Mouse (Mus musculus): Measurements from ENCODE around the gene Morc2a. TPM values are rescaled to one million over a fixed set of nuclear protein-coding genes. Genes with fewer than 3 reads are reported as not detected.

Morc2a gene
- polyA plus RNA-seq, 1 experiment from 2014 or later, result 27.1 TPM

DNA sequence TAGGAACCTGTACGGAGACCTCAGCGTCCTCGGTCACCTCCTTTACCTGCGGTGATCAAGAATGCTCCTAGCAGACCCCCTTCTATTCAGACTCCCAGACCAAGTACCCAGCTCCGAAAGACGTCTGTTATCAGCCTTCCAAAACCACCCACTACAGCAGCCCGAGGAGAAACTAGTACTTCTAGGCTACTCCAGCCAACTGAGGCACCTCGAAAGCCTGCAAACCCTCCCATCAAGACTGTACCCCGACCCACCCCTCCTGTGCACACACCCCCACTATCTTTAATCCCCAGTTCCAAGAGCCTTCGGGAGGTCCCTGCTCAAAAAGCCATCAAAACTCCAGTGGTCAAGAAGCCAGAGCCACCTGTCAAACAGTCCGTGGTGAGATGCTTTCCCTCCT is 34.7 kb downstream of the Morc2a start:
- no peak overlapping the region for H3K9ac ChIP-seq
- no peaks in the 10 kb centered on the region for H3K9me3 ChIP-seq (ENCODE audit: low read depth, low read length)
- WGBS, result 94% methylated on average over 11 of the region's 11 CpGs
- no peak overlapping the region for H3K4me3 ChIP-seq (ENCODE audit: low read depth, low read length)
- ATAC-seq (ENCODE audit: insufficient read depth), result no peak
- no peak for DNase-seq
- H3K4me2 ChIP-seq, result no peak overlapping the region
- TF ChIP-seq CTCF (IDR thresholded peaks at IDR 0.05; ENCODE audit: low read depth), result no peak
- H3K27ac ChIP-seq (ENCODE audit: low read depth), result no peak overlapping the region
- peaks cover 96% of the 10 kb centered on the region for H3K36me3 ChIP-seq (ENCODE audit: insufficient read depth)
- H3K27me3 ChIP-seq (ENCODE audit: insufficient read depth, low read length), result no peaks in the 10 kb centered on the region
- H3K4me1 ChIP-seq (ENCODE audit: insufficient read depth), result no peaks in the 10 kb centered on the region

DNA sequence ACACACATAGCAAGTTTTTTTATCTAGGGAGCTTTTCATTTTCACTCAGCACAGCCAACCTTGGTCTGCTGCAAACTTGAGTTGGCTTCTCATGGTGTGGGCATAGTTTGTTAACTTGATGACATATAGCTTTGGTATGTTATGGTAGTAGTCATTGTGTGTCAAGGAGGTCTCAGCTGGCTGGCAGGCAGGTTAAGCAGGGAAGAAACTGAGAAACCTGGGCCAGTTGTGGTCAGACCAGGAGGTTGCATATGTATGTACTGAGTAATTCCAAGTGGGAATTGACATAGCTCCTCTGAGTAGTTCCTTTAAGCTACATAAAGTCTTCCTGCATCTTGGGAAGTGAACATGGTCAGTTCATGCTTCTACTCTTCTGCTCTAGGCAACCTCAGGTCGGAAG is 35.2 kb downstream of the Morc2a start:
- Histone ChIP-seq H3K36me3 (ENCODE audit: insufficient read depth) (peaks cover 96% of the 10 kb centered on the region), H3K4me1 (ENCODE audit: insufficient read depth) (no peaks in the 10 kb centered on the region), H3K4me3 (ENCODE audit: low read depth, low read length) (no peak overlapping the region), H3K27ac (ENCODE audit: low read depth) (no peak overlapping the region), H3K4me2 (no peak overlapping the region), H3K27me3 (ENCODE audit: insufficient read depth, low read length) (no peaks in the 10 kb centered on the region), H3K9ac (no peak overlapping the region), H3K9me3 (ENCODE audit: low read depth, low read length) (no peaks in the 10 kb centered on the region)
- TF ChIP-seq CTCF (IDR thresholded peaks at IDR 0.05; ENCODE audit: low read depth), result no peak
- DNase-seq, result no peak
- 80% methylated on average over 1 of the region's 1 CpGs for WGBS
- no peak for ATAC-seq (ENCODE audit: insufficient read depth)

DNA sequence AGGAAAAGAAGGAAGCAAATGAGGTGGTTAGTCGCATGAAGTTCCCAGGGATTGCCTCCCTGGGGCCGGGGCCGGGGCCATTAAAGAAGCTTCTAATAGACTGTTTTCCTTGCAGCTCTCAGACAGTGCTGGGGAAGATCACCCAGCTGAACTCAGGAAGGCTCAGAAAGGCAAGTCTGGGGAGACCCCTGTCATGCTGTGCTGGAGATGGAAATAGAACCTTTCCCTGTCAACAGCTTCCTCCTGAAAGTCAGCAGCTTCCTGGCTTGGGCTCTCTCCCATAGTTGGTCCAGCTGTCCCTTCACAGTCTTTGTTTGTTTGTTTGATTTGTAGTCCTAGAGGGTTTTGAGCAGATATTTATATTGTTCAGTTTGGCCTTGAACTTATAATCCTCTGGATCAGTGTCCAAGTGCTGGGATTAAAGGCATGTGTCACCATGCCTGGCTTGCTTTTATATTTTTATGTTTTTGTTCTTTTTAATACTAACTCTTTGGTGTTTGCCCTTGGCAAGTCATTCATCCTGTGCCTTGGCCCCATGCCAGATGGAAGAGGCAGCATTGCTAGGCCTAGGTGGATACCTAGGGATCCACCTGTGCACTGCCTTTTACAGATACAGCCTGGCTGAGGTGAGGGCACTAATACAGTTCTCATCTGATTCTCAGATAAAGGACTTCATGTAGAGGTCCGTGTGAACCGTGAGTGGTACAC is 35.9 kb downstream of the Morc2a start:
- Histone ChIP-seq H3K9me3 (ENCODE audit: low read depth, low read length) (no peaks in the 10 kb centered on the region), H3K4me2 (no peak overlapping the region), H3K36me3 (ENCODE audit: insufficient read depth) (peaks cover 96% of the 10 kb centered on the region), H3K27me3 (ENCODE audit: insufficient read depth, low read length) (no peaks in the 10 kb centered on the region), H3K4me3 (ENCODE audit: low read depth, low read length) (no peak overlapping the region), H3K4me1 (ENCODE audit: insufficient read depth) (no peaks in the 10 kb centered on the region), H3K9ac (no peak overlapping the region), H3K27ac (ENCODE audit: low read depth) (no peak overlapping the region)
- TF ChIP-seq CTCF (IDR thresholded peaks at IDR 0.05; ENCODE audit: low read depth), result no peak
- no peak for ATAC-seq (ENCODE audit: insufficient read depth)
- 87% methylated on average over 5 of the region's 5 CpGs for WGBS
- DNase-seq, result no peak

DNA sequence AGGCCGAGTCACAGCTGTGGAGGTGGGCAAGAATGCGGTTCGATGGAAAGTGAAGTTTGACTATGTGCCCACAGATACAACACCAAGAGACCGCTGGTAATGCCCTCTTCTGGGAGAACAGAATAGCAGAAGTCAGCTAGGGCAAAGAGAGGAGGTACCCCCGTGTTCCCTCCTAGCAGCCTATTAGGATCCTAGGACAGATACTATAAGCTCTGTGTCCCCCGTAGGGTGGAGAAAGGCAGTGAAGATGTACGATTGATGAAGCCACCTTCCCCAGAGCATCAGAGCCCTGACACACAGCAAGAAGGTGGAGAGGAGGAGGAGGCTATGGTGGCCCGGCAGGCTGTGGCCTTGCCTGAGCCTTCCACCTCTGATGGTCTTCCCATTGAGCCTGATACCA is 36.4 kb downstream of the Morc2a start:
- 87% methylated on average over 8 of the region's 8 CpGs for WGBS
- Histone ChIP-seq H3K27ac (ENCODE audit: low read depth) (no peak overlapping the region), H3K27me3 (ENCODE audit: insufficient read depth, low read length) (no peaks in the 10 kb centered on the region), H3K4me2 (no peak overlapping the region), H3K36me3 (ENCODE audit: insufficient read depth) (peaks cover 96% of the 10 kb centered on the region), H3K4me1 (ENCODE audit: insufficient read depth) (no peaks in the 10 kb centered on the region), H3K4me3 (ENCODE audit: low read depth, low read length) (no peak overlapping the region), H3K9ac (no peak overlapping the region), H3K9me3 (ENCODE audit: low read depth, low read length) (no peaks in the 10 kb centered on the region)
- DNase-seq, result no peak
- no peak for TF ChIP-seq CTCF (IDR thresholded peaks at IDR 0.05; ENCODE audit: low read depth)
- no peak for ATAC-seq (ENCODE audit: insufficient read depth)

DNA sequence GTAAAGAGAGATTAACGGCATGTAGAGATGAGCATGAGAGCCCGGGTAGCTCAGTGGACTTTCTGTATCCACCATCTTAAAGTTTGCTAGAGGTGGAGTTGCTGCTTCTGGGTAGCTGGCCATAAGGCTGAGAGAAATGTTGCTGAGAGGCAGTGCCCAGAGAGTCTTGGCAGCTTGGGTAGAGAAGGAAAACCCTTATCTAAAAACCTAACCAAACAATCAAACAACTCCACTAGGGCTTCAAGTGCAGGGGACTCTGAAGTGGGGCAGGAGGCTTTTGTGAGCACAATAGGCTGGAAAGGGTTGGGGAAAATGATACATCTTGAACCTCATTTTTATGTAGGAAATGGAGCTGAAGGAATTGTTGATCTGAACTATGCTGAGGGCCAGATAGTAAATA is 37.3 kb downstream of the Morc2a start:
- TF ChIP-seq CTCF (IDR thresholded peaks at IDR 0.05; ENCODE audit: low read depth), result no peak
- H3K9me3 ChIP-seq (ENCODE audit: low read depth, low read length), result no peaks in the 10 kb centered on the region
- WGBS, result 71% methylated on average over 2 of the region's 2 CpGs
- no peak overlapping the region for H3K4me3 ChIP-seq (ENCODE audit: low read depth, low read length)
- H3K27ac ChIP-seq (ENCODE audit: low read depth), result no peak overlapping the region
- no peak for ATAC-seq (ENCODE audit: insufficient read depth)
- H3K36me3 ChIP-seq (ENCODE audit: insufficient read depth), result peaks cover 97% of the 10 kb centered on the region
- no peak overlapping the region for H3K4me2 ChIP-seq
- no peak for DNase-seq
- no peak overlapping the region for H3K9ac ChIP-seq
- H3K4me1 ChIP-seq (ENCODE audit: insufficient read depth), result no peaks in the 10 kb centered on the region
- H3K27me3 ChIP-seq (ENCODE audit: insufficient read depth, low read length), result no peaks in the 10 kb centered on the region

DNA sequence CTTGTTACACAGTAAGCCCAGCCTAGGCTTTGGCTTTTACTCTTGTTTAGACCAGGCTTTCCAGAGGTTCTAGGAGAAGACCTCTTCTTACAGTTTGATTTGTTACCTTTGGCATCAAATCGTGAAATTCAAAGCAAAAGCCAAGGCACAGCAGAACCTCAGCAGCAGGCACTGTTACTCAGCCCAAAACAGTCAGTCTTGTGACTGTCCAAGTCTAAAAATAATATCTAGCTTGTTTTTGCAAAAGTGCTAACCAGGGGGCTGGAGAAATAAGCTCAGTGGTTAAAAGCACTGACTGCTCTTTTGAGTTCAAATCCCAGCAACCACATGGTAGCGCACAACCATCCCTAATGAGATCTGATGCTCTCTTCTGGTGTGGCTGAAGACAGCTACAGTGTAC is 37.9 kb downstream of the Morc2a start:
- H3K9me3 ChIP-seq (ENCODE audit: low read depth, low read length), result no peaks in the 10 kb centered on the region
- peaks cover 97% of the 10 kb centered on the region for H3K36me3 ChIP-seq (ENCODE audit: insufficient read depth)
- no peak overlapping the region for H3K4me2 ChIP-seq
- no peaks in the 10 kb centered on the region for H3K27me3 ChIP-seq (ENCODE audit: insufficient read depth, low read length)
- no peak for TF ChIP-seq CTCF (IDR thresholded peaks at IDR 0.05; ENCODE audit: low read depth)
- no peak overlapping the region for H3K9ac ChIP-seq
- H3K4me1 ChIP-seq (ENCODE audit: insufficient read depth), result no peaks in the 10 kb centered on the region
- H3K27ac ChIP-seq (ENCODE audit: low read depth), result no peak overlapping the region
- DNase-seq (no peak), ATAC-seq (ENCODE audit: insufficient read depth) (no peak)
- H3K4me3 ChIP-seq (ENCODE audit: low read depth, low read length), result no peak overlapping the region
- WGBS, result 76% methylated on average over 2 of the region's 2 CpGs

DNA sequence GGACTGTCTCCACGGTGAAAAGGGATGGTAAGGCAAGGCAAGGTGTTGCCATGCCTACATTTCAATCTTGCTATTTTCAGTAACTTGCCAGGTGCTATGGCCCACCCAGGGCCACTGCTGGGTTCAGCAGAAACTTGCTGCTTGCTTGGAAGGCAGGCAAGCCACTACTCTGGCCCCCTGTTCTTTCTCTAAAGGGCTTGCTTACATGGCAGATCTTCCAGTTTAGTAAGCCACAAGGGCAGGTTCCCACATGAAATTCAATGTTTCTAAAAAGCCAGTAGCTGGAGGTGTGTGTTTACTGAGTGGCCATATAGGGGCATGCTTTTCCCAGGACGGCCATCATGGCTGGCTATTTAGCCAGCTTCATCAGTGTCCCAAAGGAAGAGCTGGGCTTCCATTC is 42.8 kb downstream of the Morc2a start:
- Histone ChIP-seq H3K27ac (ENCODE audit: low read depth) (no peak overlapping the region), H3K4me2 (no peak overlapping the region), H3K4me1 (ENCODE audit: insufficient read depth) (no peaks in the 10 kb centered on the region), H3K9me3 (ENCODE audit: low read depth, low read length) (no peaks in the 10 kb centered on the region), H3K36me3 (ENCODE audit: insufficient read depth) (peaks cover 52% of the 10 kb centered on the region), H3K27me3 (ENCODE audit: insufficient read depth, low read length) (no peaks in the 10 kb centered on the region), H3K9ac (no peak overlapping the region), H3K4me3 (ENCODE audit: low read depth, low read length) (no peak overlapping the region)
- 85% methylated on average over 2 of the region's 2 CpGs for WGBS
- no peak for TF ChIP-seq CTCF (IDR thresholded peaks at IDR 0.05; ENCODE audit: low read depth)
- no peak for ATAC-seq (ENCODE audit: insufficient read depth)
- DNase-seq, result no peak

Measured in lung, embryonic 14.5 days (tissue).